Mouse (Mus musculus) limb, embryonic 10.5 days (tissue): Measurements from ENCODE around the gene Tcf19. TPM values are rescaled to one million over a fixed set of nuclear protein-coding genes. Genes with fewer than 3 reads are reported as not detected.

ENCODE experiments used
- DNase-seq: peaks from one replicate; pipeline ENCODE4 v3.0.0-alpha.2; 2017; ENCODE audit warnings: low spot score
- H3K27ac ChIP-seq: fragments of 300-500 bp; sonication (generic); 2 replicates; pipeline ENCODE4 v1.5.1; 2016; ENCODE audit warnings: mild to moderate bottlenecking
- H3K27me3 ChIP-seq: fragments of 300-500 bp; sonication (generic); 2 replicates; pipeline ENCODE4 v1.6.1; 2016; ENCODE audit warnings: low read depth, mild to moderate bottlenecking; ENCODE audit not compliant: poor library complexity, severe bottlenecking
- H3K36me3 ChIP-seq: fragments of 300-500 bp; sonication (generic); 2 replicates; pipeline ENCODE4 v1.6.1; 2016; ENCODE audit warnings: mild to moderate bottlenecking, moderate library complexity
- H3K4me1 ChIP-seq: fragments of 300-500 bp; sonication (generic); 2 replicates; pipeline ENCODE4 v1.6.1; 2016
- H3K4me3 ChIP-seq: fragments of 300-500 bp; sonication (generic); 2 replicates; pipeline ENCODE4 v1.5.1; 2016; ENCODE audit warnings: mild to moderate bottlenecking, moderate library complexity
- H3K9me3 ChIP-seq: fragments of 300-500 bp; sonication (generic); replicated peaks from 2 replicates; pipeline ENCODE4 v1.6.1; 2016; ENCODE audit warnings: mild to moderate bottlenecking
- WGBS: fragments of 180-500 bp; shearing (Covaris S2); methylation state at CpG from one replicate; pipeline ENCODE4 v1.1.7; 2016; 5-methylcytosine and 5-hydroxymethylcytosine counted together
- polyA plus RNA-seq: library from polyadenylated mRNA; unstranded; fragments of >200 nt; fragmentation: Nextera tagmentation; extraction: Ambion mirVana; gene quantifications from 2 replicates; pipeline ENCODE4 v1.2.1, GENCODE M21; 2016

Tcf19 gene
- polyA plus RNA-seq, result 38.8 and 52.0 TPM in 2 replicates

DNA sequence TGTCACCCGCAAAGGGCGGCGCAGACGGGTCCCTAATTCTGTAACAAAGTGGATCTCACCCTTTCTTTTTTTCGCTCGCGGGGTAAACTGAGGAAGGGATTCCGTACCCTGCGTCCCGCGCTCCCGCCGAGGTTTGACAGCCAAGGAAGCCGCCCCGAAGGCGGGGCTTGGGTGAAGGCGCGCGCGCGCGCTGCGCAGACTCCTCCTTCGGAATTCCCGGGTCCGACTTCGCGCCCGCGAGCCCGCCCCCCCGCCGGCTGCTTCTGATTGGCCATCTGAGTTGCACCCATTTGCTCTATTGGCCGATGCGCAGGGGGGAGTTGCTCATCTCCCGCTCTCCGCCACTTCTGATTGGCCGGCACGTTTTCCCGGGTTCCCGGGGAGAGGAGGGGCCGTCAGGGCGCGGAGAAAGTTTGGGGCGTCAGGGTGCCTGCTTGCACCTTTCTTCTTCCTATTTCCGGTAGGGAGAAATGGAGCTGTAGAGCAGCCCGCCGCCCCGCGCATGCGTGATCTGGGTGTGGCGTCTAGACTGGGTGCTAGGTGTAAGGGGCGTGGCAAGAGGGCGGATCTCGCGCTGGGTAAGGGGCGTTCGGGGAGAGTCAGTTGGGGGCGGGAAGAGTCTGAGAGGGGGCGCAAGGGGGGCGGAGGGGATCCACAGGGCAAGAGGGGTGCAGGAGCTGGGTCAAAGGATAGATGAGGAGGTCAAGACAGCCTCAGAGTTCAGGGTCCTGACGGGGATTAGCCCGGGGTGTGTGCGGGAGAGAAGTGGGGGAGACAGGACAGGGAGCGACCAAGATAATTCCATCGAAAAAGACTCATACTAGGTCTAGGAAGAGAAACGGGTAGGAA is at the start of gene Tcf19, which contains the start of gene Cchcr1:
Tcf19 (minus strand) TSS at position 173 of the 849 bp plus-strand sequence.
Cchcr1 (plus strand) TSS at position 449 of the 849 bp plus-strand sequence.
- WGBS, result under 1% methylated on average over 67 of the region's 67 CpGs

DNA sequence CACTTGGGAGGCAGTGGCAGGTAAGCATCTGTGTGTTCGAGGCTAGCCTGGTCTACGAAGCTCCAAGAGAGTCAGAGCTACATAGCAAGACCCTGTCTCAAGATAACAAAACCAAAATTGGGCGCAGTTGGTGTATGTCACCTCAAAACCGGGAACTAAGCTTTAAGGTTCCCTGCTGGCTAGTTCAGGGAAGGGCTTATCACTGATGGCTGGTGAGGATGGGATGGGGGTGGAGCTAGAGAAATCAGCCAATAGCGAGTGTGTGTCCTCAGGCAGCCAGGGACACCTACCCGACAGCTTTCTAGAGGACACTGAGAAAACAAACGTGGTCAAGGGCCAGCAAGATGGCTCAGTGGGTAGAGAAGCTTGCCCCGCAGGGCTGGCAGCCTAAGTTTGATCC is 41.6 kb upstream of the Tcf19 start:
- no peaks in the 10 kb centered on the region for H3K9me3 ChIP-seq
- no peak overlapping the region for H3K27ac ChIP-seq
- no peak overlapping the region for H3K4me3 ChIP-seq
- no peaks in the 10 kb centered on the region for H3K4me1 ChIP-seq
- 59% methylated on average over 8 of the region's 8 CpGs for WGBS
- H3K27me3 ChIP-seq, result no peaks in the 10 kb centered on the region
- DNase-seq, result no peak
- no peaks in the 10 kb centered on the region for H3K36me3 ChIP-seq

More for the DNA sequence above, at the start of gene Tcf19, which contains the start of gene Cchcr1:
- Histone ChIP-seq H3K36me3 (peaks cover 32% of the 10 kb centered on the region), H3K27me3 (no peaks in the 10 kb centered on the region), H3K27ac (peak within 1 kb of the TSS; percentile 85), H3K9me3 (no peaks in the 10 kb centered on the region), H3K4me3 (peak within 1 kb of the TSS; percentile 72), H3K4me1 (peaks cover 34% of the 10 kb centered on the region)
- peak; percentile 98 for DNase-seq

DNA sequence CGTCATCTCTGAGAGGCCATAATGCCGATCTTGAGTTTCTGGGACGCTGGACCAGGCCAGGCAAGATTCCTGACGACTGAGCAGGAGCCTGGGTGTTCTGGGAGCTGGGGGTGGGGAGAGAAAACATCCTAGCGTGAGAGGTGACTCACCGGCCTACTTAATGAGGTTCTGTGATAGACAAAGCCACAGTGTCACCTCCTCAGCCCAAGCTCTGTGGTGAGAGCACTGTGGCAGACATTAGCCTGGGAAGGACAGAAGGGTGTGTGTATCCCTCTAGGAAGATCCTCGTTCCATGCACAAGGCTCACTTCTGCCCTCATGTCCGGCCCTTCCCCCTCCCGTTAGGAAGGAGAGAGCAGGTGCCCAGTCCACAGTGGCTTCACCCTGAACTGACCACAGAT is 40.7 kb upstream of the Tcf19 start:
- Histone ChIP-seq H3K27me3 (no peaks in the 10 kb centered on the region), H3K4me1 (no peaks in the 10 kb centered on the region), H3K9me3 (no peaks in the 10 kb centered on the region), H3K4me3 (no peak overlapping the region), H3K27ac (no peak overlapping the region), H3K36me3 (no peaks in the 10 kb centered on the region)
- DNase-seq, result no peak
- 88% methylated on average over 9 of the region's 9 CpGs for WGBS

DNA sequence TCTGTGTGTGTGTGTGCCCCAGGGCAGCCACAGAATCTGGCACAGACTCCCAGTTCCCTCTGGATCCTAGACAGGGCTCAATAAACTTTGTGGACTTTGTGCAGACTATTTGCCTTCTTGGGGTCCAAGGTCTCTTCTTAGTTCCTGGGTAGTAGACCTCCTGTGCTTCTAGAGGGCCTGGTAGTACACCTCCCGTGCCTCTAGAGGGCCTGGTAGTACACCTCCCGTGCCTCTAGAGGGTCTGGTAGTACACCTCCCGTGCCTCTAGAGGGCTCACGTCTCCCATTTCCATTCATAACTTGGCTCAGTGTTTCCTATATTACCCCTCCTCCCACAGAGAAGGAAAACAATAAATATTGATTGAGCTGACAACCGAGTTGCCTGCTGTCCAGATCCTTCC is 40.2 kb upstream of the Tcf19 start:
- Histone ChIP-seq H3K27me3 (no peaks in the 10 kb centered on the region), H3K36me3 (no peaks in the 10 kb centered on the region), H3K27ac (no peak overlapping the region), H3K4me1 (no peaks in the 10 kb centered on the region), H3K9me3 (no peaks in the 10 kb centered on the region), H3K4me3 (no peak overlapping the region)
- 36% methylated on average over 5 of the region's 5 CpGs for WGBS
- peak; percentile 46 for DNase-seq

DNA sequence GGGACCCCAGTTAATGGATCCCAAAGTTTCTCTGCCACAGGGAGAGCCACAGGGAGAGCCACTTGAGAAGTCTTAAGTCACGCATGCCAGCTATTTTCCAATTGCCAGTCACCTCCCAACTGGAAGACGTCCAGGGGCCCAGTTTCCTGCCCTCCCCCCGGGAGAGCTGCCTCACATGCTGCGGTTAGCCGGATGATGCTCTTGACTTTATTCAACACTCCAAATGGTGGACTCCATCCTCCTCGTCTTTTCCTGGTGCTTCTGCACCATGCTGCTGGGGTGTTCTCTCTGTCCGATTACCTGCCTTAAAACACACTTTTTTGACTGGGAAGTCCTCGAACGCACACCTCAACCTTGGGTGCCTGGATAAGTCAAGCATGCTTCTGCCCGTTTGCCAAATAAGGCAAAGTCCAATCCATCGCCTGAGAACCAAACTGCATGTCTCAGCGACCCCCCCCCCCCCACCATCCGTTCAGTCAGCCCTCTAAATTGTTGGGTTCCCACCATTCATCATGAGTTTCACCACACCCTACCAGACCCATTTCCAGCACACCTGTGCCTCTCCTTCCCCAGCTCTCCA is 39.7 kb upstream of the Tcf19 start:
- Histone ChIP-seq H3K9me3 (no peaks in the 10 kb centered on the region), H3K4me1 (no peaks in the 10 kb centered on the region), H3K36me3 (no peaks in the 10 kb centered on the region), H3K27ac (no peak overlapping the region), H3K4me3 (no peak overlapping the region), H3K27me3 (no peaks in the 10 kb centered on the region)
- WGBS, result 90% methylated on average over 13 of the region's 13 CpGs
- no peak for DNase-seq

DNA sequence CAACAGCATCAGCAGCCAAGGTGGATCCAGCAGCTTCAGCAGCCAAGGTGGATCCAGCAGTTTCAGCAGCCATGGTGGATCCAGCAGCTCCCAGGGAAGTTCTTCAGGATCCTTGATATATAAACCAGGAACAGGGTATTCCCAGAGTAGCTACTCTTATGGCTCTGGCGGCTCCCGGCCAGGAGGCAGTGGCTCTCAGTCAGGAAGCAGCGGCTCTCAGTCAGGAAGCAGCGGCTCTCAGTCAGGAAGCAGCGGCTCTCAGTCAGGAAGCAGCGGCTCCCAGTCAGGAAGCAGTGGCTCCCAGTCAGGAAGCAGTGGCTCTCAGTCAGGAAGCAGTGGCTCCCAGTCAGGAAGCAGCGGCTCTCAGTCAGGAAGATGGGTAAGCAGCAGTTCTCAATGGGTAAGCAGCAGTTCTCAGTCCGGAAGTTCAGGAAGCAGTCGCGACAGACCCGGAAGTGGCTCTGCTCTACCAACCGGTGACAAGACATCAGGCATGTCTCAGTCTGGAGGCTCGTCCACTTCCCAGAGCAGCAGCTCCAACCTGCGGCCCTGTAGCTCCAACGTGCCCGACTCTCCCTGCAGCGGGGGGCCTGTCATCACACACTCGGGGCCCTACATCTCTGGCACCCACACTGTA is 38.3 kb upstream of the Tcf19 start:
- no peak overlapping the region for H3K4me3 ChIP-seq
- H3K27ac ChIP-seq, result no peak overlapping the region; the same call in 1 of the 2 replicates
- no peaks in the 10 kb centered on the region for H3K4me1 ChIP-seq
- DNase-seq, result no peak
- H3K27me3 ChIP-seq, result no peaks in the 10 kb centered on the region
- H3K36me3 ChIP-seq, result no peaks in the 10 kb centered on the region
- no peaks in the 10 kb centered on the region for H3K9me3 ChIP-seq
- whole genome bisulfite sequencing, result 93% methylated on average over 18 of the region's 18 CpGs

DNA sequence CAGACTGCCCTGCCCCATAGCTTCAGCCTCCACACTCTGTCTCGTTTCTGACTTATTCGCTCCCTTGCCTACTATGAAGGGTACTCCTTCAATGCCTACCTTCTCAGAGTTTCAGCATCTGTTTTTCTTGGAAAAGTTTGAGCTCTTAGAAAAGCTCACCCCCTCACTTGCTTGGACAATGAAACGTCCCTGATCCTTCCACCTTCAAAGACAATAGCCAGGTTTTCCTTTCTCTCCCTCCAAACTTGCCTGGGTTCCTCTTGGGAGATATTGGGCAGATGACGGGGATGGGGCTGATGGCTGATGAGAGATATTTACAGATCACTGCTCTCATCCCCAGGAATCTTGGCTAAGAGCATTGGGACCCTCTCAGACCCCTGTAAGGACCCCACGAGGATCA is 37.7 kb upstream of the Tcf19 start:
- Histone ChIP-seq H3K27me3 (no peaks in the 10 kb centered on the region), H3K4me3 (no peak overlapping the region), H3K36me3 (no peaks in the 10 kb centered on the region), H3K9me3 (no peaks in the 10 kb centered on the region), H3K27ac (no peak overlapping the region), H3K4me1 (no peaks in the 10 kb centered on the region)
- 84% methylated on average over 5 of the region's 5 CpGs for WGBS
- no peak for DNase-seq

DNA sequence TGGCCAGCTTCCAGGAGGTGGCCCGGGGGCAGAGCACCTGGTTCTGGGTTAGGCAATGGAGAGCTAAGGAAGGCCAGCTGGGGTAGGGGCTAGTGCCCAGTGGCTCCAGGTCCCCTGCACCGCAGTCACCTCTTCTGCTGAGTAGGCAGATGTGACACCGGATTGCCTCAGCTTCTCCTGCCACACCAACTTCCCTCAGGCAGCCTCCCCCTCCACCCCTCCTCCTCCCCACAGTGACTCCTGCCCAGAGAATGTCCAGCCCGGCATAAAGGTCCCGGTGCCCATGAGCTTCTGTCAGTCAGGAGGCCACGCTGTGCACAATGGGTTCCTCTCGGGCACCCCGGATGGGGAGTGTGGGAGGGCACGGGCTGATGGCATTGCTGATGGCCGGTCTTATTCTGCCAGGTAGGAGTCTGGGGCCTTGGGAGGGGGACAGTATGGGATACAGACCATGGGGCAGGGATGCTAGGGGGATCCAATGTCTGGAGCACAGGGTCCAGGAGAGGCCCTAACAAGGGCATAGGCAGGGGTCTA is 35.3 kb upstream of the Tcf19 start, which contains the start of gene Cdsn:
Cdsn (plus strand) TSS at position 248 of the 534 bp plus-strand sequence.
- no peak for DNase-seq
- no peaks in the 10 kb centered on the region; the same call in 1 of the 2 replicates for H3K4me1 ChIP-seq
- no peaks in the 10 kb centered on the region for H3K27me3 ChIP-seq
- no peak within 1 kb of the TSS for H3K4me3 ChIP-seq
- H3K9me3 ChIP-seq, result no peaks in the 10 kb centered on the region
- WGBS, result 79% methylated on average over 10 of the region's 10 CpGs
- H3K27ac ChIP-seq, result no peak within 1 kb of the TSS
- H3K36me3 ChIP-seq, result no peaks in the 10 kb centered on the region

DNA sequence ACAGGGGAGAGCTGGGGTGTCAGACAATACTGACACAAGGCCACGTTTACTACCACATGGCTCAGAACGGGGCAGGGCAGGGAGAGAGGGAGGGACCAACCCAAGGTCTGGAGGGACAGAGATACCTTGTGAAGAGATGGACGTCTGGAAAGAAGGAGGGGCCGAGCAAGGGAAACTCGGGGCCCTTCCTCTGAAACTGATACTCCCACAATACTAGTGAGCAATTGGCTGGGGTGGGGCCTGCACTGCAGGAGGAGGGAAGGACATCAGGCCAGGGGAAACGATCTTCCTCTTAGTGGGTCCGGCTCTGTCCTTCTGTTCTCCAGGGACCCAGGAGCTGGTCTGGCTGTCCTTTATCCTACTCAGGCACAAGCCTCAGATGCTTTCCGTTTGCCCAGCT is 34.2 kb upstream of the Tcf19 start:
- H3K36me3 ChIP-seq, result no peaks in the 10 kb centered on the region
- no peaks in the 10 kb centered on the region; the same call in 1 of the 2 replicates for H3K4me1 ChIP-seq
- H3K27me3 ChIP-seq, result no peaks in the 10 kb centered on the region
- no peaks in the 10 kb centered on the region for H3K9me3 ChIP-seq
- no peak for DNase-seq
- no peak overlapping the region for H3K27ac ChIP-seq
- 53% methylated on average over 8 of the region's 8 CpGs for WGBS
- H3K4me3 ChIP-seq, result no peak overlapping the region

DNA sequence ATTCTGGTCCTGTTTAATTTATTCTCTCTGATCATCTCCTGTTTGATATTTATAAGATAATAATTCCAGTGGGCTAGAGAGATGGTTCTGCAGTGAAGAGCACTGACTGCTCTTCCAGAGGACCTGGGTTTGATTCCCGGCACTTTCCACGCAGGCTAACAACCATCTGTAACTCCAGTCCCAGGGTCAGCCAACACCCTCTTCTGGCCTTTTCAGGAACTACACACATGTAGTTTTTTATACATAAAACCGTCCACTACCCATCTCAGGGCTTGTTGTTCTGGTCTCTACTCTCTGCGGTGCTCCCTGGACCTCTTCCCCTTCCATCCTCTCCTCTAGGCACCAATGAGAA is 33.5 kb upstream of the Tcf19 start:
- Histone ChIP-seq H3K4me3 (no peak overlapping the region), H3K27ac (no peak overlapping the region), H3K4me1 (no peaks in the 10 kb centered on the region; the same call in 1 of the 2 replicates), H3K36me3 (no peaks in the 10 kb centered on the region), H3K27me3 (no peaks in the 10 kb centered on the region), H3K9me3 (no peaks in the 10 kb centered on the region)
- WGBS, result 98% methylated on average over 4 of the region's 4 CpGs
- DNase-seq, result no peak

DNA sequence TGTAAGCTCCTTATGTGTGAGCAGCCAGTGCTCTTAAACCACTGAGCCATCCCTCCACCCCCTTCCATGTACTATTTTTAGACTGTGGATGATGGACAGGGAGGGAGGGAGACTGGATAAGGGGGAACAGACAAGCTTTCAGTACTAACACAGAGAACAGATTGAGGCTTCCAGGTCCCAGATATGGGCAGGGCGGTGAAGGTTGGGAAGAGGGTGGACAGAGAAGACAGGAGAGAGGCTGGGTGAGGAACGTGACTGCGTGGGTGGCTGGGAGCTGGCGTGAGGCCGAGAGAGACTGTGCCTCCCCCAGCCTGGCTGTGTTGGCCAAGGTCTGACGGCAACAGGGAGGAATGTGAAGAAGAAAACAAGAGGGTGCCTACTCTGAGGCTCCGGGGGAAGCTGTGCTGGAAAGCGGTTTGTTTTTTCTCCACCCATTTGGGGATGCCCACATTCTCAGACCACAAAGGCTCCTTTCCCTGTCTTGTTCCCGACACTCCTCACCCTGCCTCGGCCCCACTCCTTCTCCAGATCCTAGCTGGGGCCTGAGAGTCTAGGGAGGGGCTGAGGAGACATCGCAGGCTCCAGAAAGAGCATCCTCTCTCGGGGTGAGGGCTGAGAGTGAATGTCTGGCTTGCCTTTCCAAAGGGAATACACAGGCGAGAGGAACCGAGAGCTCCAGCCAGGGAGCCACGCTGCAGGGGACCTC is 33.0 kb upstream of the Tcf19 start:
- Histone ChIP-seq H3K9me3 (no peaks in the 10 kb centered on the region), H3K4me3 (no peak overlapping the region), H3K27ac (no peak overlapping the region), H3K4me1 (no peaks in the 10 kb centered on the region; the same call in 1 of the 2 replicates), H3K27me3 (no peaks in the 10 kb centered on the region), H3K36me3 (no peaks in the 10 kb centered on the region)
- no peak for DNase-seq
- whole genome bisulfite sequencing, result 65% methylated on average over 15 of the region's 15 CpGs

DNA sequence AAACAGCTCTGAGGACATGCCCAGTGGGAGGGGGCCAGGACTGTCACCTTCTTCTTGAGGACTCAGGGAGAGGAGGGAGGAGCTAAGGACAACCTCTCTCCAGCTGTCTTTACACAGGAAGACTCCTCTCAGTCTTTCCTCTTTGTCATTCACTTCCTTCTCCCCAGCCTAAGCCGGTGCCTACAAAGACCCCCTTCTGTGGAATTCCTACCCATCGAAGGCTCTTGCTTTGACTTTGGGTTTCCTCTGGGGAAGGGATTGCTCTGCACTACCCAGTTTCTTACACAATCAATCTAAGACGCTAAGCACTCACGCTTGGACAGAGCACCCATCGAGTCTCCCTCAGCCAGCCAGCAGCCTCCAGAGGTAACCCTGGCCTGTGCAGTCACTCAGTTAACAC is 32.0 kb upstream of the Tcf19 start:
- WGBS, result 22% methylated on average over 5 of the region's 5 CpGs

More for the DNA sequence above, 32.0 kb upstream of the Tcf19 start:
- Histone ChIP-seq H3K9me3 (no peaks in the 10 kb centered on the region), H3K4me3 (no peak overlapping the region), H3K36me3 (no peaks in the 10 kb centered on the region), H3K4me1 (no peaks in the 10 kb centered on the region; the same call in 1 of the 2 replicates), H3K27me3 (no peaks in the 10 kb centered on the region), H3K27ac (no peak overlapping the region)
- no peak for DNase-seq
